Mouse (Mus musculus) gastrocnemius, adult 2 months (tissue): ENCODE measurements around the gene Tada3. TPM values are rescaled to one million over a fixed set of nuclear protein-coding genes. Genes with fewer than 3 reads are reported as not detected.
A peak's percentile ranks its signal among the peaks of the same experiment; 100 is the strongest.
"Not testable (repeated sequence)": the region's sequence is repeated elsewhere in the genome, so short reads cannot be mapped to it uniquely, and the experiment has no call there.

Source experiments
- DNase-seq: peaks from one replicate; pipeline ENCODE4 v3.0.0; 2022
- H3K27ac ChIP-seq: fragments of 200-600 bp; 2 replicates; pipeline ENCODE4 v1.8.1; 2022; ENCODE audit warnings: mild to moderate bottlenecking
- H3K4me3 ChIP-seq: fragments of 200-600 bp; 2 replicates; pipeline ENCODE4 v1.8.1; 2022; ENCODE audit warnings: mild to moderate bottlenecking, moderate library complexity
- CTCF ChIP-seq: fragments of 200-600 bp; IDR thresholded peaks from 2 replicates; pipeline ENCODE4 v1.8.1; 2022; ENCODE audit warnings: antibody characterized with exemption, mild to moderate bottlenecking, moderate library complexity
- intact Hi-C: fragments of 180-260 bp; cut with DNase I; formaldehyde crosslinking; loops from one replicate; pipeline ENCODE4 v1.15.1; 2025
- total RNA-seq, 2 experiments: library from RNA; stranded (reverse); gene quantifications; 2 replicates each; pipeline ENCODE4 v1.2.3; 2021

The Tada3 gene
- total RNA-seq, 2 experiments from 2014 or later = 14.1 to 15.5 TPM

DNA sequence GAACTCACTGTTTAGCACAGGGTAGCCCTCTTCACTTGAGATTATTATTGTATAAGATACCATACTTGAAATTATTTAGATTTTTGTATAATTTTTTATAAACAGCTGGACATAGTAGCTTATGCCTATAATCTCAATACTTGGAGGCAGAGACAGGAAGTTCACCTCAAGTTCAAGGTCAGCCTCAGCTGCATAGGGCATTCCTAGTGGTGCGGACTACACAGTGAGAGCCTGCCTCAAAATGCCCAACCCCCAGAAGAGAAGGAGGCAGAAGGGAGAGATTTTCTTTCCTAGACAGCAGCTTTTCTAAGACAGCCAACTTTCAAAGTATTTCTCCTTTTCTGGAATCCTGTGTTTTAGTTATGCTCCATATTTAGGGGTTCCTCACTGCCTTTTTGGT is 26.5 kb downstream of the Tada3 start:
- intact Hi-C loops = no loop called here
- TF ChIP-seq CTCF = no peak
- Histone ChIP-seq H3K27ac (no peak overlapping the region), H3K4me3 (no peak overlapping the region)
- no peak for DNase-seq

- H3K27ac ChIP-seq = no peak overlapping the region
- DNase-seq = no peak
- no peak for TF ChIP-seq CTCF
- no peak overlapping the region for H3K4me3 ChIP-seq
- intact Hi-C loops = no loop called here
Observed at GRCm38 (mm10) chr6:113350538-113350937, 27.1 kb downstream of the Tada3 start.

GRCm38 (mm10) chr6:113346897-113347296 is 30.8 kb downstream of the Tada3 start:
- H3K27ac ChIP-seq = no peak overlapping the region
- TF ChIP-seq CTCF = no peak
- DNase-seq = no peak
- H3K4me3 ChIP-seq = no peak overlapping the region
- intact Hi-C loops = no loop called here

- peak; percentile 91 for DNase-seq
- peak overlapping the region; percentile 93 for H3K27ac ChIP-seq
- intact Hi-C loops = no loop called here
- TF ChIP-seq CTCF = no peak
- peak overlapping the region; percentile 97 for H3K4me3 ChIP-seq
Observed at GRCm38 (mm10) chr6:113344321-113344720, 33.4 kb downstream of the Tada3 start.

DNA sequence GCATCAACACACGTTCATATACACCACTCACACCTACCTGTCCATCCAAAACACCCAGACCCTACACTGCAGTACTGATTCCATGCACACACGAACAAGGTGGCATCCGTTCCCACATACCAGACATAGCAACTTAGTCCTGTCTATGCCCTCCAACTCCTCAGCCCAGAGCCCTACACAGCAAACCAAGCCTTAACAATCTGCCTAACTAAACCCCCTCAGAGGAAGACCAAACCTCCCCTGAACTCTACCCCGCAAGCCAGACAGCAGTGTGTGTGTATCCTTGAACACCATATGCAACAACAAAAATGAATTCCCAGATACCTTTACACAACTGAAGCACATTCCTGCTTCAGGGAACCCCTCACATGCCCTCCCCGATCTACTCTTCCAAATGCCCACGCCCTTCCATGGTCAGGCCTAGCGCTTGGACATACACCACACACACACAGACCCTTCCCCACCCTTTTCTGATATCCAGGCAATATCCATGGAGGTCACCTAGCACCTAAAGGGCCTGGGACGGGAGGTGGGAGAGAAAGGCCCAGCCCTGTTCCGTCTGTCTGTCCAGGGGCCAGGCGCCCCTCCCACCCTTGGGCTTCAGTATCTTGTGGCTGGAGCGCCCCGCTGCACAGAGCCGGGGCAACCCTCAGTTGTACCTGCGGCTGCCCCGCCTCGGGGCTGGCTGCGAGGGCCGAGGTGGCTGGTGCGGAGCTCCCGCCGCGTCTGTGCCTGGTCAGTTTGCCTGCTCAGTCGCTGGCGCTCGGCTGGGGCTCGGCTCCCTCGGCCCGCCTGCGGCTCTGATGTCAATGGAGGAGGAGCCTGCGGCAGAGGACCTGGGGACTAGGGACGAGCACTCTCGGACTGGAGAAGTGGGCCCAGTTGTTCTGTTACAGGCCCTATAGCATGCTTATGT is 34.2 kb downstream of the Tada3 start, which contains the start of gene Camk1:
Gene Camk1, minus strand, starts transcription at position 808 of the 916 bp plus-strand sequence.
- H3K4me3 ChIP-seq = peak within 1 kb of the TSS; percentile 97
- intact Hi-C loops = loop anchor here (2.0 kb wide), 1 partner anchor 33 kb away; the partner anchor contains the start of gene Tada3
- H3K27ac ChIP-seq = peak within 1 kb of the TSS; percentile 93
- no peak for TF ChIP-seq CTCF
- peak; percentile 93 for DNase-seq

DNA sequence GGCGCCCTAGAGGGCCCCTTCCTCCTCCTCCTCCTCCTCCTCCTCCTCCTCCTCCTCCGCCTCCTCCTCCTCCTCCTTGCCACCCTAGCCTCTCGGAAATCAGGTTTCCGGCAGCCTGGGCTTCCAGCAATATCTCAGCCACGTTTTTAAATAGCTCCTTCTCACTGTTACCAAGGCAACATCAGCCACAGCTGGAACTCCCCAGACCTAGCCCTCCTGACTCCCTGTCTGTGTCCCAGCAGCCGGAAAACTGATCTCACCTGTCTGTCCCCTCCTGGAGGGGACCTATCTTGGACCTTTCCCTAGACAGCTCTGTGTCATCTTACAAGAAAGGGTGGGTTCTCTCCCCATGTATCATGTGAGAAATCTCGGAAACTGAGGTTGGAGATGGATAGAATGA is 35.4 kb downstream of the Tada3 start:
- no peak for TF ChIP-seq CTCF
- no peak for DNase-seq
- H3K27ac ChIP-seq = peak overlapping the region; percentile 93
- intact Hi-C loops = loop anchor here (2.0 kb wide), 1 partner anchor 35 kb away; the partner anchor contains the start of gene Tada3
- H3K4me3 ChIP-seq = peak overlapping the region; percentile 97

DNA sequence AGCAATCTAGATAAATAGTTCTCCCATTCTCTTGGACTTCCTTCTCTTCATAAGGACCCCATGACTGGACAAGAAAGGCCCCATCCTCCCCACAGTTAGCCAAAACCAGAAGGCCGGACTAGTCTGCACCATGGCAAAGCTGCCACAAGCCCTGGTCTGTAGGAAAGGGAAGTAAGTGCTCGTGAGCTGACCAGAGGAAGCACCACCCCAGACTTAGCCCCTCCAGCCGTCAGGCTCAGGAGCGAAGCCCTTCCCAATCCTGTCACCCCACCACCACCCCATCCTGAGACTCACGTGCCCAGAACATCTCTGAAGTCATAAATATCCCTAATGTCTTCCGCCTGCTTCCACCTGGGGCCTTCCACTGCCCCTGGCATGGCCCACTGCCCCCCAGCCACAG is 36.1 kb downstream of the Tada3 start:
- H3K27ac ChIP-seq = peak overlapping the region; percentile 38; the same call in 1 of the 2 replicates
- peak overlapping the region; percentile 30 for H3K4me3 ChIP-seq

GRCm38 (mm10) chr6:113336852-113337620 is 40.6 kb downstream of the Tada3 start:
- TF ChIP-seq CTCF = no peak
- no peak for DNase-seq
- intact Hi-C loops = no loop called here
- Histone ChIP-seq H3K4me3 (no peak overlapping the region), H3K27ac (0 out of 2 replicates have a peak overlapping the region, but pooled peaks have one; percentile 8)

More for the DNA sequence above, 36.1 kb downstream of the Tada3 start:
- intact Hi-C loops = no loop called here
- TF ChIP-seq CTCF = no peak
- no peak for DNase-seq

DNA sequence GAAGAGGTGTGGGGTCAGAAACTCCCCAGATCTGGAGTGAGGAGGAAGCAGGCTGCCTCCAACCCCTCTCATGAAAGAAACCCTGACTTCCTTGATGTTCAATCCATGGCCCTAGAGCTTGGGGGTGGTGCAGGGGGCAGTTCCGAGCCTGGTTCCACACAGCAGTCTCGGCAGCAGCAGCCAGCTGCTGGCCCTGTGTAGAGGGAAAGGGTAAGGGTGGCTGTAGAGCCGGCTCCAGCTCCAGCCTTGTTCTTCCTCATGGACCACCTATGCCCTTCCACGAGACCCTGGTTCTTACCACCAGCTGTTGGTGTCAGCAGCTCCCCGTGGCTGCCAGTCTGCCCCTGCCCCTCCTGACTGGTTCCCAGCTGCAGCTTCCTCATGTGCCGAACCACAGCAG is 43.5 kb downstream of the Tada3 start:
- intact Hi-C loops = no loop called here
- DNase-seq = no peak
- no peak for TF ChIP-seq CTCF
- H3K4me3 ChIP-seq = no peak overlapping the region
- no peak overlapping the region for H3K27ac ChIP-seq

GRCm38 (mm10) chr6:113333137-113333950 is 44.3 kb downstream of the Tada3 start:
- DNase-seq = peak; percentile 54
- H3K4me3 ChIP-seq = no peak overlapping the region
- intact Hi-C loops = no loop called here
- TF ChIP-seq CTCF = no peak
- peak overlapping the region; percentile 20; the same call in 1 of the 2 replicates for H3K27ac ChIP-seq

GRCm38 (mm10) chr6:113332734-113333133 is 44.9 kb downstream of the Tada3 start:
- DNase-seq, H3K4me3 ChIP-seq, intact Hi-C loops: not testable (repeated sequence)
- peak overlapping the region; percentile 20; the same call in 1 of the 2 replicates for H3K27ac ChIP-seq
- peak; percentile 1; the same call in 1 of the 2 replicates for TF ChIP-seq CTCF

- H3K27ac ChIP-seq = no peak overlapping the region
- intact Hi-C loops = no loop called here
- DNase-seq = no peak
- no peak for TF ChIP-seq CTCF
- no peak overlapping the region for H3K4me3 ChIP-seq
Observed at GRCm38 (mm10) chr6:113331721-113332120, 46.0 kb downstream of the Tada3 start.
